Mouse (Mus musculus) cerebellum, adult 2 months (tissue): Measurements from ENCODE around the gene Ctsa. TPM values are rescaled to one million over a fixed set of nuclear protein-coding genes. Genes with fewer than 3 reads are reported as not detected.
A peak's percentile ranks its signal among the peaks of the same experiment; 100 is the strongest.

Experiments used
- DNase-seq, 2 experiments: peaks; one replicate each; pipeline ENCODE4 v3.0.0; 2021
- H3K27ac ChIP-seq: fragments of 200-500 bp; 2 replicates; pipeline ENCODE4 v1.5.1; 2012; ENCODE audit warnings: low read length, control low read depth, inconsistent platforms; ENCODE audit not compliant: insufficient read depth
- H3K27me3 ChIP-seq: fragments of 200-500 bp; 2 replicates; pipeline ENCODE4 v1.6.1; 2012; ENCODE audit warnings: inconsistent platforms, mild to moderate bottlenecking, low read length, moderate library complexity; ENCODE audit not compliant: control insufficient read depth, insufficient read depth
- H3K4me1 ChIP-seq: fragments of 200-500 bp; 2 replicates; pipeline ENCODE4 v1.6.1; 2011; ENCODE audit warnings: low read length; ENCODE audit not compliant: control insufficient read depth, insufficient read depth
- H3K4me3 ChIP-seq: fragments of 200-500 bp; replicated peaks from 2 replicates; pipeline ENCODE3; 2011; ENCODE audit warnings: mild to moderate bottlenecking, low read depth, low read length, control low read depth; ENCODE audit not compliant: insufficient read depth
- CTCF ChIP-seq: fragments of 200-500 bp; IDR thresholded peaks from 2 replicates; pipeline ENCODE4 v1.5.1; 2011; ENCODE audit warnings: low read depth, mild to moderate bottlenecking, control low read depth, low read length, moderate library complexity, borderline replicate concordance; ENCODE audit not compliant: insufficient read depth
- POLR2A ChIP-seq: fragments of 200-500 bp; IDR thresholded peaks from 2 replicates; pipeline ENCODE4 v1.6.1; 2011; ENCODE audit warnings: low read length, control low read depth, borderline replicate concordance; ENCODE audit not compliant: insufficient read depth
- WGBS: fragments of 180-500 bp; shearing (Covaris S2); methylation state at CpG from one replicate; pipeline ENCODE4 v1.1.7; 2018; 5-methylcytosine and 5-hydroxymethylcytosine counted together
- polyA plus RNA-seq: library from polyadenylated mRNA; depleted of rRNA; stranded (reverse); fragments of >200 nt; gene quantifications from 2 replicates; pipeline ENCODE4 v1.2.3, GENCODE M21; 2012

Gene Ctsa
- polyA plus RNA-seq, 1 experiment = 177 TPM

- TF ChIP-seq CTCF = no peak
- TF ChIP-seq POLR2A = no peak
- WGBS = 83% methylated on average over 13 of the region's 13 CpGs
- H3K27me3 ChIP-seq = no peaks in the 10 kb centered on the region
- peaks cover 5% of the 10 kb centered on the region; the same call in 1 of the 2 replicates for H3K4me1 ChIP-seq
- H3K4me3 ChIP-seq = no peak overlapping the region
- H3K27ac ChIP-seq = no peak overlapping the region
- DNase-seq = no peak
Measured at GRCm38 (mm10) chr2:164800252-164801004, 32.2 kb upstream of the Ctsa start.

GRCm38 (mm10) chr2:164803201-164803920, 29.3 kb upstream of the Ctsa start:
- H3K27me3 ChIP-seq = no peaks in the 10 kb centered on the region
- peak overlapping the region; percentile 28 for H3K4me3 ChIP-seq
- TF ChIP-seq CTCF (no peak), POLR2A (no peak)
- peaks cover 5% of the 10 kb centered on the region; the same call in 1 of the 2 replicates for H3K4me1 ChIP-seq
- WGBS = 89% methylated on average over 16 of the region's 16 CpGs
- H3K27ac ChIP-seq = no peak overlapping the region
- no peak for DNase-seq

- Histone ChIP-seq H3K27ac (no peak overlapping the region), H3K27me3 (no peaks in the 10 kb centered on the region), H3K4me1 (peaks cover 5% of the 10 kb centered on the region; the same call in 1 of the 2 replicates), H3K4me3 (peak overlapping the region; percentile 88)
- no peak for DNase-seq
- no peak for TF ChIP-seq POLR2A
- TF ChIP-seq CTCF = no peak
- WGBS = 33% methylated on average over 1 of the region's 1 CpGs
Measured at GRCm38 (mm10) chr2:164803921-164804313, 28.8 kb upstream of the Ctsa start.

DNA sequence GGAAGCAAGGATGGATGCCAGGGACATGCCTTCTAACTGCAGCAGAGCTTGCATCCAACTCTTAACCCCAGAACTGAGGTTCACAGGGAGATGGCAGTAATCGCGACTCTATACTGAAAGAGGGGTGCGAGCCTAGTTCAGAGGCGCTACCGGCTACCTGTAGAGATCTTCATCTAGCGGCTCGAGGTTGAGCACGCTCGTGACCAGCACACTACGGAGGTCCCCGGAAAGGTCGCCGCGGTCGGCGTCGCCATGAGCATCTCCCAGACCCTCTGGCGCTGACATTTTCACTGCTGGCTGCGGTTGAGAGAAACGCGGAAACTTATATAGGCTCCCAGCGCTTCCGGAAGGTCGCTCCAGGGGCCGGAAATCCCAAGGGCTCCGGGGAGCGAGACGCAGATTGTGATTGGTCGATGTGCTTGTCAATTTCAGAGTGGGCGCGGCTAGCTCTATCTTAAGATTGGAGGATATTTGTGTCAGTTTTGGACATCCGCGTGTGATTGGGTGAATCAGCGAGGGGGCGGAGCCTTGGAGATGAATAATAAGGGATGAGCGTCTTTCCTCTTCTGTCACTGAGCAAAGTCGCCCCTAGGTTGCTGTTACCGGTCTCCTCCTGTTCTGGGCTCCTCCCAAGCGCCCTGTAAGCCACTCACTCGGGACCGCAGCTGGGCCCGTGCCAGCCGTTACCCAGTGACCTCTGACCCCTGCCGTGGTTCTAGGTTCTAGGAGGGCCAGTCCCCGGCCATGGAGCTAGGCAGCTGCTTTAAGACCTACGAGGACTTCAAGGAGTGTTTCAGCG, 27.9 kb upstream of the Ctsa start, which contains the start of the genes Acot8 and Zswim3:
TSS of gene Acot8 (minus strand) at position 350 of the 799 bp plus-strand sequence.
TSS of gene Zswim3 (plus strand) at position 566 of the 799 bp plus-strand sequence.
- peak; percentile 95 for TF ChIP-seq POLR2A
- no peak for TF ChIP-seq CTCF
- peak; percentile 98 to 100 for DNase-seq
- WGBS = under 1% methylated on average over 47 of the region's 47 CpGs
- H3K27me3 ChIP-seq = no peaks in the 10 kb centered on the region
- peaks cover 5% of the 10 kb centered on the region; the same call in 1 of the 2 replicates for H3K4me1 ChIP-seq
- H3K4me3 ChIP-seq = peak within 1 kb of the TSS; percentile 88
- peak within 1 kb of the TSS; percentile 50 for H3K27ac ChIP-seq

DNA sequence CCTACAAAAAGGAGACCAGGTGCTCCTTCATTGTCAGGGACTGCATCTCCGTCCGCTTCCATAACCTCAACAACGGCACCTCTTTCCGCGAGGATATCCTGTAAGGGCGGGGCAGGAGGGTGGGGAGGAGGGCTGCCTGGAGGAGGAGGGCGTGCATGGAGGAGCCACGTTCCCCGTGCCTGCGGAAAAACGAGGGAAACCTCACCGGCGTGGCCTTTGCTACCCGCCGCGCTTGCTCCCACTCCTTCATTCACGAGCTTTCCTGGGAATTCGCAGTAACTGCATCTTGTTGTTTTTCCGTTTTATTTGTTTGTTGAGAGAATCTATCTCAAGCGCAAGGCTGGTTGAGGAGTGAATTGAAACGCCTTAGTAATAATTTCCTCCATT, 27.3 kb upstream of the Ctsa start:
- H3K27me3 ChIP-seq = no peaks in the 10 kb centered on the region
- TF ChIP-seq POLR2A (no peak), CTCF (no peak)
- H3K4me1 ChIP-seq = peaks cover 5% of the 10 kb centered on the region; the same call in 1 of the 2 replicates
- H3K27ac ChIP-seq = peak overlapping the region; percentile 50
- DNase-seq = no peak
- WGBS = under 1% methylated on average over 21 of the region's 21 CpGs
- peak overlapping the region; percentile 79 for H3K4me3 ChIP-seq

DNA sequence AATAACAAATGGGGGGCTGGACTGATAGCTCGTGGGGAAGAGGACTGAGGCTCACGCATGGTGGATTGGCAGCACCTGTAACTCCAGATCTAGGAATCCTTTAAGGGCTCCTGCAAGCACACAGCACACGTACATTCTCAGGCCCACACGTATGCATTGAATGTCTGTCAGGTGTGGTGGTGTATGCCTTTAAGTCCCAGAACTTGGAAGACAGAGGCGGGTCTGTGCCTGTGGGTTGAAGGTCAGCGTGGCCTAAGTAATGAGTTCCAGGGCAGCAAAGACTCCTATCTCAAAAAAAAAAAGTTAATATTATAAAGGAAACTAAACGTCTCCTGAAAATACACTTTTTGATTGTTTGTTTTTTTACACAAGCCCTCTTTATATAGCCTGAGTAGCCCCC, 26.1 kb upstream of the Ctsa start:
- 88% methylated on average over 7 of the region's 7 CpGs for WGBS
- H3K4me1 ChIP-seq = peaks cover 5% of the 10 kb centered on the region; the same call in 1 of the 2 replicates
- H3K27ac ChIP-seq = no peak overlapping the region
- no peak for DNase-seq
- H3K27me3 ChIP-seq = no peaks in the 10 kb centered on the region
- TF ChIP-seq CTCF = no peak
- no peak for TF ChIP-seq POLR2A
- no peak overlapping the region for H3K4me3 ChIP-seq

DNA sequence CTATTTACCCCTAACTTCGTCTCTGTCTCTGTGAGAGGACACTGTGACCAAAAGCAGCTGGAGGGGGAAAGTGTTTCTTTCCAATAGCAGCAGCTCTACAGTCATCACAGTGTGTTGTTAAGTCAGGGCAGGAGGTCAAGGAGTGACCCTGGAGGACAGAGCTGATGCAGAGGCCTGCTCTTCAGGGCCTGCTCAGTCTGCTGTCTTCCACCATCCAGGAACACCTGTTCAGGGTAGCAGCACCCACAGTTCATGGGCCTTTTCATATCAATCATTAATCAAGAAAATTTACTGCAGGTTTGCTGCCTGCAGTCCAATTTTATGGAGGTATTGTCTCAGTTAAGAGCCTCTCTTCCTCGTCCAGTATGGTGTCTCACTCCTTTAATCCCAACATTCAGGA, 19.1 kb upstream of the Ctsa start:
- H3K4me1 ChIP-seq = no peaks in the 10 kb centered on the region
- WGBS = 57% methylated on average over 2 of the region's 2 CpGs
- no peak for TF ChIP-seq POLR2A
- no peak for TF ChIP-seq CTCF
- no peaks in the 10 kb centered on the region for H3K27me3 ChIP-seq
- DNase-seq = no peak
- no peak overlapping the region for H3K4me3 ChIP-seq
- H3K27ac ChIP-seq = no peak overlapping the region
